Mouse (Mus musculus): Measurements from ENCODE around the gene Spata48. TPM values are rescaled to one million over a fixed set of nuclear protein-coding genes. Genes with fewer than 3 reads are reported as not detected.

The Spata48 gene
- polyA plus RNA-seq, 1 experiment from 2014 or later = 1.6 TPM

- Histone ChIP-seq H3K27me3 (ENCODE audit: insufficient read depth, low read length) (no peaks in the 10 kb centered on the region), H3K9ac (no peak overlapping the region), H3K4me1 (ENCODE audit: insufficient read depth) (no peaks in the 10 kb centered on the region), H3K4me2 (no peak overlapping the region), H3K36me3 (ENCODE audit: insufficient read depth) (no peaks in the 10 kb centered on the region), H3K9me3 (ENCODE audit: low read depth, low read length) (no peaks in the 10 kb centered on the region), H3K27ac (ENCODE audit: low read depth) (no peak overlapping the region), H3K4me3 (ENCODE audit: low read depth, low read length) (no peak overlapping the region)
- no peak for DNase-seq
- WGBS = 90% methylated on average over 4 of the region's 4 CpGs
- TF ChIP-seq CTCF (IDR thresholded peaks at IDR 0.05; ENCODE audit: low read depth) = no peak
- ATAC-seq (ENCODE audit: insufficient read depth) = no peak
Measured at GRCm38 (mm10) chr11:11514920-11515319, 53.0 kb downstream of the Spata48 start.

DNA sequence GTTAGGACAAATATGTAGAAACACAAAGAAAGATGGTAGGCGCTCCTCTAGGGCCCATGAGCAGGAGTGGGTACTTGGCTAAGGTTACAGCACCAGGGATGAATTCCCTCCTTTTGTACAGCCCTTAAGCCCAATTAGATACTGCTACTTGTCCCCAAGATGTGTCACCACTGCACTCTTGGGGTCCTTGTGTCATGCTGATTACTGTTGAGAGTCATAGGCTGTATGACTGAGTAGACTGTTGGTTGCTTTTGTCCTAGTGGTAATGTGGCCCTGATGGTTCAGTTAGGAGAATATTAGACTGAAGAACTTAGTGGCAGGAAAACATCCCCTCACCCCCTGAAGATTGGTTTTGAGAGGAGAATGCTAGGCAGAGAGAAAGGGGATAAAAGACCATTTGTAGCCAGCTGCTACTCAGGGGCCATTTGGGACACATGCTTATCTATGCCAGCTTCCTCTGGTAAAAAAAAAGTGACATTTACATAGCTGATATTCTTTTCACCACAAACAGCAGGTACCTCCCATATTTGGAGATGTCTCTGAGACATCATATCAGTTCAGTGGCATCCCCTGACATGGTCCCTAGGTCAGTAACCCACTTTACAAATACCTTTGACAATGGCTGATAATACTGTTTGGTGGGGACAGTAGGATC lies 56.0 kb downstream of the Spata48 start:
- H3K9me3 ChIP-seq (ENCODE audit: low read depth, low read length) = no peaks in the 10 kb centered on the region
- DNase-seq (no peak), ATAC-seq (ENCODE audit: insufficient read depth) (no peak)
- no peak overlapping the region for H3K27ac ChIP-seq (ENCODE audit: low read depth)
- no peak overlapping the region for H3K9ac ChIP-seq
- WGBS = 86% methylated on average over 1 of the region's 1 CpGs
- no peaks in the 10 kb centered on the region for H3K36me3 ChIP-seq (ENCODE audit: insufficient read depth)
- no peak for TF ChIP-seq CTCF (IDR thresholded peaks at IDR 0.05; ENCODE audit: low read depth)
- no peak overlapping the region for H3K4me3 ChIP-seq (ENCODE audit: low read depth, low read length)
- H3K4me2 ChIP-seq = no peak overlapping the region
- H3K4me1 ChIP-seq (ENCODE audit: insufficient read depth) = no peaks in the 10 kb centered on the region
- H3K27me3 ChIP-seq (ENCODE audit: insufficient read depth, low read length) = no peaks in the 10 kb centered on the region

- H3K27me3 ChIP-seq (ENCODE audit: insufficient read depth, low read length) = no peaks in the 10 kb centered on the region
- no peaks in the 10 kb centered on the region for H3K9me3 ChIP-seq (ENCODE audit: low read depth, low read length)
- no peaks in the 10 kb centered on the region for H3K36me3 ChIP-seq (ENCODE audit: insufficient read depth)
- no peaks in the 10 kb centered on the region for H3K4me1 ChIP-seq (ENCODE audit: insufficient read depth)
- no peak overlapping the region for H3K4me2 ChIP-seq
- TF ChIP-seq CTCF (IDR thresholded peaks at IDR 0.05; ENCODE audit: low read depth) = no peak
- H3K4me3 ChIP-seq (ENCODE audit: low read depth, low read length) = no peak overlapping the region
- H3K27ac ChIP-seq (ENCODE audit: low read depth) = no peak overlapping the region
- WGBS = 79% methylated on average over 10 of the region's 10 CpGs
- ATAC-seq (ENCODE audit: insufficient read depth) = no peak
- H3K9ac ChIP-seq = no peak overlapping the region
- no peak for DNase-seq
Measured at GRCm38 (mm10) chr11:11519255-11520243, 57.7 kb downstream of the Spata48 start.

DNA sequence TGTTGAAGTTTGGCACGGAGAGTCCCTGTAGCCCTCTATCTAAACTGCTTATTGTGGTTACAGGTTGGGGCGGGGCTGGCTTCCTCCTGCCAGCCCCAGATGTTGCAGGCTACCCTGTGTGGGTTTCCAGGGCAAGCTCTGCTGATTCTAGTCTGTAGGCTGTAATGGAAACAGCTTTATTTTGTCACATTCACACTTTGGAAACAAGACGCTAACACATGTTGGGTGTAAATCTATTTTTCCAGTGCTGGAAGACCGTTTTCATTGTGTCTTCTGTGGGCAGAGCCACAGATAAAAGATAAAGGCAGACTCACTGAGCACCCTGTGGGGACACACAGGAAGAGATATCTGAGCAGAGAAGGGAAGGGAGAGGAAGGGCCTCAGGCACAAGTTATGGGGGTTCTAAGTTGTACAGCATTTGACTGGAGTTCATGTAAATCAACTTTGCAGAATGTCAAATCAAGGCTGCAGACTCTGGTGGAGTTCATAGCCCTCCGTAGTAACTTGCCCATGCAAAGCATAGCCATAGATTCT lies 60.1 kb downstream of the Spata48 start:
- H3K9ac ChIP-seq = no peak overlapping the region
- TF ChIP-seq CTCF (IDR thresholded peaks at IDR 0.05; ENCODE audit: low read depth) = no peak
- no peak for ATAC-seq (ENCODE audit: insufficient read depth)
- no peaks in the 10 kb centered on the region for H3K36me3 ChIP-seq (ENCODE audit: insufficient read depth)
- no peak overlapping the region for H3K4me2 ChIP-seq
- no peak for DNase-seq
- H3K4me3 ChIP-seq (ENCODE audit: low read depth, low read length) = no peak overlapping the region
- 63% methylated on average over 5 of the region's 5 CpGs for WGBS
- no peaks in the 10 kb centered on the region for H3K9me3 ChIP-seq (ENCODE audit: low read depth, low read length)
- no peak overlapping the region for H3K27ac ChIP-seq (ENCODE audit: low read depth)
- no peaks in the 10 kb centered on the region for H3K4me1 ChIP-seq (ENCODE audit: insufficient read depth)
- no peaks in the 10 kb centered on the region for H3K27me3 ChIP-seq (ENCODE audit: insufficient read depth, low read length)

- no peaks in the 10 kb centered on the region for H3K27me3 ChIP-seq (ENCODE audit: insufficient read depth, low read length)
- ATAC-seq (ENCODE audit: insufficient read depth) (no peak), DNase-seq (no peak)
- no peak overlapping the region for H3K4me3 ChIP-seq (ENCODE audit: low read depth, low read length)
- no peak overlapping the region for H3K4me2 ChIP-seq
- no peaks in the 10 kb centered on the region for H3K4me1 ChIP-seq (ENCODE audit: insufficient read depth)
- no peak overlapping the region for H3K27ac ChIP-seq (ENCODE audit: low read depth)
- no peaks in the 10 kb centered on the region for H3K9me3 ChIP-seq (ENCODE audit: low read depth, low read length)
- 76% methylated on average over 11 of the region's 11 CpGs for WGBS
- TF ChIP-seq CTCF (IDR thresholded peaks at IDR 0.05; ENCODE audit: low read depth) = no peak
- H3K9ac ChIP-seq = no peak overlapping the region
- H3K36me3 ChIP-seq (ENCODE audit: insufficient read depth) = no peaks in the 10 kb centered on the region
Measured at GRCm38 (mm10) chr11:11528760-11529159, 66.9 kb downstream of the Spata48 start.

DNA sequence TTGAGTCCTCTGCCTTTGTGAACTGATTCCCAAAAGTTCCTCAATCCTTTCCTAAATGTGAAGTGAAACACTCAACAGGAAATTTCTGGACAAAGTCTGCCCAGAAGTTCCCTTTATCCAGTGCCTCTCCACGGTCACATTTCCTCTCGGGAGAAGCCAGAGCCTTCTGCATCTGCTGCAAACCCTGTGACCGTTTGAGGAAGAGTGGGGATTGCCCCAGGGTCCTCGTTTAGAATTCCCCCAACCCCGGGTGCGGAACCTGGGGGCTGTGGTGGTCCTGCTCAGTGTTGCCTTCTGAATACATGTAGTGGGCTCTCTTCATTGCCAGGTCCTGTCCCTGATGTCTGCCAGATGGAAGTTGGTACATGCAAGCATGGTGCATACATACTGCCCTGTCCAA lies 67.3 kb downstream of the Spata48 start:
- no peak overlapping the region for H3K4me2 ChIP-seq
- no peaks in the 10 kb centered on the region for H3K9me3 ChIP-seq (ENCODE audit: low read depth, low read length)
- no peak overlapping the region for H3K27ac ChIP-seq (ENCODE audit: low read depth)
- no peaks in the 10 kb centered on the region for H3K4me1 ChIP-seq (ENCODE audit: insufficient read depth)
- WGBS = 70% methylated on average over 6 of the region's 6 CpGs
- ATAC-seq (ENCODE audit: insufficient read depth) (no peak), DNase-seq (no peak)
- no peak for TF ChIP-seq CTCF (IDR thresholded peaks at IDR 0.05; ENCODE audit: low read depth)
- H3K27me3 ChIP-seq (ENCODE audit: insufficient read depth, low read length) = no peaks in the 10 kb centered on the region
- H3K36me3 ChIP-seq (ENCODE audit: insufficient read depth) = no peaks in the 10 kb centered on the region
- no peak overlapping the region for H3K4me3 ChIP-seq (ENCODE audit: low read depth, low read length)
- H3K9ac ChIP-seq = no peak overlapping the region

DNA sequence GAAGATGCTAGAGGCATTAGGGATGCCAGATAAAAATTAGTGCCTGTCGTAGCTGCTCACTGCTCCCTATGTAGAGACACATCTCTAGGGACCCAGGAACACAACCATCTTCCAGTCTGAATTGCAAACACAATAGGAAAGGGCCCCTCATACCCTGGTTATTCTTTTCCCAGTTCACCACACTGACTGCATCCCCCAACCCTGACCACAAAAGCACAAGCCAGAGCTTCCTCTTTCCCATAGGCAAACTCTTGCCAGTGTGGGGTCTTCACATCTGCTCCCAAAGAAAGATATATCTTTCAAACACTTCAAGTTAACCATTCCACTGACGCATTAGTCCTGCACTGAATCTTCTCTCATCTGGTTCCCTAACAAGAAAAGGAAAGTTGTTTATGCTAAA lies 68.2 kb downstream of the Spata48 start:
- no peaks in the 10 kb centered on the region for H3K27me3 ChIP-seq (ENCODE audit: insufficient read depth, low read length)
- WGBS = 63% methylated on average over 2 of the region's 2 CpGs
- H3K36me3 ChIP-seq (ENCODE audit: insufficient read depth) = no peaks in the 10 kb centered on the region
- ATAC-seq (ENCODE audit: insufficient read depth) (no peak), DNase-seq (no peak)
- no peak overlapping the region for H3K27ac ChIP-seq (ENCODE audit: low read depth)
- no peak overlapping the region for H3K4me2 ChIP-seq
- no peak overlapping the region for H3K9ac ChIP-seq
- H3K4me1 ChIP-seq (ENCODE audit: insufficient read depth) = no peaks in the 10 kb centered on the region
- H3K4me3 ChIP-seq (ENCODE audit: low read depth, low read length) = no peak overlapping the region
- no peak for TF ChIP-seq CTCF (IDR thresholded peaks at IDR 0.05; ENCODE audit: low read depth)
- no peaks in the 10 kb centered on the region for H3K9me3 ChIP-seq (ENCODE audit: low read depth, low read length)
